Mouse (Mus musculus): ENCODE data around the gene Gm1979. TPM values are rescaled to one million over a fixed set of nuclear protein-coding genes. Genes with fewer than 3 reads are reported as not detected.
"Not testable (repeated sequence)": the region's sequence is repeated elsewhere in the genome, so short reads cannot be mapped to it uniquely, and the experiment has no call there.

Gm1979 gene
- total RNA-seq (2021) = not detected

GRCm38 (mm10) chr5:26004698-26005097, at the start of gene Gm1979:
Gene Gm1979 (minus strand): TSS chr5:26004798.
- intact Hi-C loops (cut with DNase I) = not testable (repeated sequence)

GRCm38 (mm10) chr5:26039458-26039857, 34.9 kb upstream of the Gm1979 start, which contains the start of gene Speer4a:
Gene Speer4a (minus strand): TSS chr5:26039558.
- intact Hi-C loops (cut with DNase I); DNase-seq: not testable (repeated sequence)

More at GRCm38 (mm10) chr5:26004698-26005097, at the start of gene Gm1979:
- DNase-seq = not testable (repeated sequence)

GRCm38 (mm10) chr5:26022816-26023215, 18.2 kb upstream of the Gm1979 start, which contains the start of gene Gm5862:
Gene Gm5862 (minus strand): TSS chr5:26022916.
- intact Hi-C loops (cut with DNase I); DNase-seq: not testable (repeated sequence)

- intact Hi-C loops (cut with DNase I); DNase-seq: not testable (repeated sequence)
Measured at GRCm38 (mm10) chr5:26007697-26008096, 3.1 kb upstream of the Gm1979 start.

GRCm38 (mm10) chr5:26006937-26007695, 2.5 kb upstream of the Gm1979 start:
- DNase-seq; intact Hi-C loops (cut with DNase I): not testable (repeated sequence)

- DNase-seq; intact Hi-C loops (cut with DNase I): not testable (repeated sequence)
Measured at GRCm38 (mm10) chr5:25988550-25988949, 16.0 kb downstream of the Gm1979 start, which contains the start of gene Gm21698. Gene Gm21698 (minus strand): TSS chr5:25988650.

GRCm38 (mm10) chr5:25972563-25972962, 32.0 kb downstream of the Gm1979 start, which contains the start of gene Gm21680:
Gene Gm21680 (minus strand): TSS chr5:25972663.
- intact Hi-C loops (cut with DNase I) = not testable (repeated sequence)

GRCm38 (mm10) chr5:25957050-25957449, 47.5 kb downstream of the Gm1979 start:
- DNase-seq; intact Hi-C loops (cut with DNase I): not testable (repeated sequence)

More at GRCm38 (mm10) chr5:25972563-25972962, 32.0 kb downstream of the Gm1979 start, which contains the start of gene Gm21680:
- not testable (repeated sequence) for DNase-seq

- intact Hi-C loops (cut with DNase I); DNase-seq: not testable (repeated sequence)
Measured at GRCm38 (mm10) chr5:25956611-25957010, 48.0 kb downstream of the Gm1979 start.

GRCm38 (mm10) chr5:25954317-25954716, 50.3 kb downstream of the Gm1979 start, which contains the start of gene Gm21671:
Gene Gm21671 (minus strand): TSS chr5:25954417.
- not testable (repeated sequence) for DNase-seq

More at GRCm38 (mm10) chr5:25954317-25954716, 50.3 kb downstream of the Gm1979 start, which contains the start of gene Gm21671:
- intact Hi-C loops (cut with DNase I) = not testable (repeated sequence)

Other genes with a start within 250 kb of the Gm1979 start
- gene Actr3b, start 244.8 kb downstream of the Gm1979 start, total RNA-seq (2021) = 10 to 100 TPM; 43.5 to 48.8 TPM
- gene Gm21663, start 62.4 kb downstream of the Gm1979 start, total RNA-seq (2021) = not detected
- gene Gm21671, start 50.4 kb downstream of the Gm1979 start, total RNA-seq (2021) = not detected
- gene Gm21680, start 32.1 kb downstream of the Gm1979 start, total RNA-seq (2021) = not detected
- under 1 TPM in 1 of 2 experiments, not detected in 1; 0.60 TPM for gene Gm21698, start 16.1 kb downstream of the Gm1979 start, total RNA-seq (2021)
- not detected for gene Gm5862, start 18.1 kb upstream of the Gm1979 start, total RNA-seq (2021)
- gene Speer4a, start 34.8 kb upstream of the Gm1979 start, total RNA-seq (2021) = not detected
- gene Gm7347, start 53.8 kb upstream of the Gm1979 start, total RNA-seq (2021) = not detected
- not detected for gene Gm10471, start 84.5 kb upstream of the Gm1979 start, total RNA-seq (2021)
- gene 5031410I06Rik, start 100.6 kb upstream of the Gm1979 start, total RNA-seq (2021) = not detected
- under 1 TPM in 1 of 2 experiments, not detected in 1; 0.08 TPM for gene Gm10220, start 116.6 kb upstream of the Gm1979 start, total RNA-seq (2021)